Mouse (Mus musculus) cerebellum, adult 2 months (tissue): ENCODE data around the gene Ap2b1. TPM values are rescaled to one million over a fixed set of nuclear protein-coding genes. Genes with fewer than 3 reads are reported as not detected.
A peak's percentile ranks its signal among the peaks of the same experiment; 100 is the strongest.
"Not testable (repeated sequence)": the region's sequence is repeated elsewhere in the genome, so short reads cannot be mapped to it uniquely, and the experiment has no call there.

Experiments
- DNase-seq, 2 experiments: peaks; one replicate each; pipeline ENCODE4 v3.0.0; 2021
- H3K27ac ChIP-seq: fragments of 200-500 bp; 2 replicates; pipeline ENCODE4 v1.5.1; 2012; ENCODE audit warnings: low read length, control low read depth, inconsistent platforms; ENCODE audit not compliant: insufficient read depth
- H3K27me3 ChIP-seq: fragments of 200-500 bp; 2 replicates; pipeline ENCODE4 v1.6.1; 2012; ENCODE audit warnings: inconsistent platforms, mild to moderate bottlenecking, low read length, moderate library complexity; ENCODE audit not compliant: control insufficient read depth, insufficient read depth
- H3K4me1 ChIP-seq: fragments of 200-500 bp; 2 replicates; pipeline ENCODE4 v1.6.1; 2011; ENCODE audit warnings: low read length; ENCODE audit not compliant: control insufficient read depth, insufficient read depth
- H3K4me3 ChIP-seq: fragments of 200-500 bp; replicated peaks from 2 replicates; pipeline ENCODE3; 2011; ENCODE audit warnings: mild to moderate bottlenecking, low read depth, low read length, control low read depth; ENCODE audit not compliant: insufficient read depth
- CTCF ChIP-seq: fragments of 200-500 bp; IDR thresholded peaks from 2 replicates; pipeline ENCODE4 v1.5.1; 2011; ENCODE audit warnings: low read depth, mild to moderate bottlenecking, control low read depth, low read length, moderate library complexity, borderline replicate concordance; ENCODE audit not compliant: insufficient read depth
- POLR2A ChIP-seq: fragments of 200-500 bp; IDR thresholded peaks from 2 replicates; pipeline ENCODE4 v1.6.1; 2011; ENCODE audit warnings: low read length, control low read depth, borderline replicate concordance; ENCODE audit not compliant: insufficient read depth
- WGBS: fragments of 180-500 bp; shearing (Covaris S2); methylation state at CpG from one replicate; pipeline ENCODE4 v1.1.7; 2018; 5-methylcytosine and 5-hydroxymethylcytosine counted together
- polyA plus RNA-seq: library from polyadenylated mRNA; depleted of rRNA; stranded (reverse); fragments of >200 nt; gene quantifications from 2 replicates; pipeline ENCODE4 v1.2.3, GENCODE M21; 2012

Ap2b1 gene
- polyA plus RNA-seq, 1 experiment: 116 TPM

DNA sequence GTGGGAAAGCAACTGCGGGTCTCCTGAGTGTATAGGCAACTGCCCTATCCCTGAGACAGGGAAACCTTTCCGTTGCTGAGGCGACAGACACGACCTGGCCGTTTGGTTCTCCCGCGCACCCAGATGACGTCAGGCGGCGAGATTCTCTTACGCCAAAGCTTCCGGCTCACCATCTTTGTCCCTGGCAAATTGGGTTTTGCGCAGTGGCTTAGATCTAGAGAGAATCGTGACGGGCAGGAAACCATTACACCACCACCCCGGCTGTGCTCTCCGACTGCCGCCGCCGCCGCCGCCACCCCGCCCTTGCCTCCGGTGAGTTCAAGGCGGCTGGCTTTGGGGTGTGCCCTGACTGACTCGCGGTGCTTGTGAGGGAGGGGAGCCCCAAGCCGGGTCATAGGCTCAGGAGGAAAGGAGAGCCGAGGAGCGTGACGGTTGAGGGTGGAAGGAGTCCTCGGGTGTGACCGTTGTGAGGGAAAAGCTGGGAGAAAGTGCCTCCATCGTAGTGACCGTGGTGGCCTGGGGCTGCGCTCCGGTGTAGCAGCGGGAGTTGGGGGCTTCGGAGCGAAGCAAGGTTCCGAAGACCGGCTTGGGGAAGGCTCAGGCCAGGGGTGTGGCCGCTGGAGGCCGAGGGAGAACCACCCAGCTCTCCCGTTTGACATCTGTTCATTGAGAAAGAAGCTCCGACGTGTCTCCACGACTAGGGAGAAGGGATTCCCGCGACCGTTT, 3.9 kb downstream of the Ap2b1 start, which contains the start of gene Pex12:
Gene Pex12, minus strand, starts transcription at position 61 of the 726 bp plus-strand sequence.
- Histone ChIP-seq H3K27ac (peak within 1 kb of the TSS; percentile 89), H3K27me3 (no peaks in the 10 kb centered on the region), H3K4me3 (peak within 1 kb of the TSS; percentile 84), H3K4me1 (peaks cover 2% of the 10 kb centered on the region; the same call in 1 of the 2 replicates)
- DNase-seq: peak; percentile 95 to 96
- no peak; the same call in 1 of the 2 replicates for TF ChIP-seq POLR2A
- TF ChIP-seq CTCF: no peak
- WGBS: under 1% methylated on average over 51 of the region's 51 CpGs

DNA sequence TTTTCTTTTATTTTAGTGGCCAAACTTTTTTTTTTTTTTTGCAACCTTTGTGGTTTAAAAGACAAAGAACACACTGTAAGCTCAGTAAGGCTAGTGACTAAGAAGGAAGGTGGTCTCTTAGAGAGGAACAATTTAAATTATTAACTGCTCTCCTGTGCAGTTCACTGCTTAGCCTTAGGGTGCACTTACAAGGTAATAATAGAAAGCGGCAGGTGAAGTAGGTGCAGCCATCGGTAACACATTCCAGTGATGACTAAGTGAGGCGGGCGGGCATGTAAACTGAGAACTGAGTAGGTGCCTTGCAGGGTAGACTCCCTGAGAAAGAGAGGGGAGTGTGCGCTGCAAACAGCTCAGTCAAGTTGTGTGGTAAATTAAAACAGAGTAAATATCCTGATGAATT, 4.9 kb downstream of the Ap2b1 start:
- Histone ChIP-seq H3K4me1 (peaks cover 2% of the 10 kb centered on the region; the same call in 1 of the 2 replicates), H3K4me3 (peak overlapping the region; percentile 5), H3K27me3 (no peaks in the 10 kb centered on the region), H3K27ac (no peak overlapping the region)
- TF ChIP-seq POLR2A (no peak), CTCF (no peak)
- no peak for DNase-seq
- 50% methylated on average over 5 of the region's 5 CpGs for WGBS

DNA sequence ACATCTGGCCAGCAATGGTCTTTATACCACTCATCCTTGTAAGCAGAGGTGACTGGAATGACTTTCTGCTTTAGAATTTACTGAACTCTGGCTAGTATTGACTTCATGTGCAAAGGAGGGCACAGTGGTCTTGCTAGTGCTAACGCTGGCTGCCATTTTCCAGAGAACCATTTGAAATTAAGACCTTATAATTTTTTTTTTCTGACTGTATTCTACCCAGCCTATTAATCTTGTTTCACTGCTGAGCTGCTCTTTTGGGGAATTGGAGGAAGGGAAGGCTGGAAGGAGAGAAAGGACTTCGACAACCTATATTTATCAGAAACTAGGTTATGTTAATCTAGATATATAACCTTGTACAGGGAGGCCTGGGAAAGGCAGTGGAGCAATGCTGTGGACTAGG, 5.7 kb downstream of the Ap2b1 start:
- WGBS: 94% methylated on average over 2 of the region's 2 CpGs
- H3K27ac ChIP-seq: no peak overlapping the region
- no peaks in the 10 kb centered on the region for H3K27me3 ChIP-seq
- no peak overlapping the region for H3K4me3 ChIP-seq
- peaks cover 2% of the 10 kb centered on the region; the same call in 1 of the 2 replicates for H3K4me1 ChIP-seq
- TF ChIP-seq POLR2A: no peak
- no peak for TF ChIP-seq CTCF
- DNase-seq: no peak

DNA sequence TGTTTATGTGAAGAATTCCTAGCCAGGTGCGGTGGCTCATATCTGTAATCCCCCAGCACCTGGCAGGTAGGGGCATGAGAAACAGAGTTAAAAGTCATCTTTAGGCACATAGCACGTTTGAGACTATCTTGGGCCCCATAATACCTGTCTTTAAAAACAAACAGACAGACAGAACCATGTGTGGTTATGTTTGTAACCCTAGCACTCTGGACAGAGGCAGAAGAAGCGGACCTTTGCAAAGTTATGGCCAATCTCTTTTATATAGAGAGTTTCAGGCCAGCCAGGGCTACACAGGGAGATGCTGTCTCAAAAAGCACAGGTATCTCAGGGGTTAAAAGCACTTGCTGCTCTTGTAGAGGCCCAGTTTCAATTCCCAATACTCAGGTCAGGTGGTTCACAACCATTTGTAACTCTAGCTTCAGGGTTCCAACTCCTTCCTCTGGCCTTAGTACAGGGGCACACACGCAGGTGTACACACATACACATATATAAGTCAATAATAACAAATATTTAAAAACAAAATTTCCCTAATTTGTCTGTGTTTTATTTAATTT, 8.0 kb downstream of the Ap2b1 start:
- no peaks in the 10 kb centered on the region for H3K27me3 ChIP-seq
- H3K4me3 ChIP-seq: no peak overlapping the region
- H3K4me1 ChIP-seq: peaks cover 2% of the 10 kb centered on the region; the same call in 1 of the 2 replicates
- WGBS: 82% methylated on average over 4 of the region's 4 CpGs
- H3K27ac ChIP-seq: no peak overlapping the region
- no peak for DNase-seq
- no peak for TF ChIP-seq CTCF
- TF ChIP-seq POLR2A: no peak

DNA sequence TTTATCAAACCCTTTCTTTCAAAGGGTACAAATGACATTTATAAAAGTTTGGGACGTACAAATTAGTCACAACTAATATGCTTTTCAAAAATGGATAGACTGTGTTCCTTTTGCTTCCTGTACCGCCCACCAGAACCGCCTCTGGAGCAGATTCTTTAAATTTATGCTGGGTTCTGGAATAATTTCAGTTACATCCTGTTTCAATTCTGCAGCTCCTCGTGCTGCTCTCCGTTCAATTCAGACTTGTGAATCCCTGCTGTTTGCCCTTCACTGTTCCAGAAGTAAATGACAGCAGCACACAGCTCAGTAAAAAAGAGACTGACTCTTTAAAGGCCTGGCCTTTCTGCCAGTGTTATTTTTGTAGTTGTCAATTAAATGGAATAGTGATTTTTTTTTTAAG, 13.6 kb downstream of the Ap2b1 start:
- TF ChIP-seq CTCF (no peak), POLR2A (no peak)
- Histone ChIP-seq H3K27ac (no peak overlapping the region), H3K4me3 (no peak overlapping the region), H3K4me1 (0 out of 2 replicates have a peak, but pooled peaks cover 5% of the 10 kb centered on the region), H3K27me3 (no peaks in the 10 kb centered on the region)
- DNase-seq: no peak
- WGBS: 37% methylated on average over 5 of the region's 5 CpGs

DNA sequence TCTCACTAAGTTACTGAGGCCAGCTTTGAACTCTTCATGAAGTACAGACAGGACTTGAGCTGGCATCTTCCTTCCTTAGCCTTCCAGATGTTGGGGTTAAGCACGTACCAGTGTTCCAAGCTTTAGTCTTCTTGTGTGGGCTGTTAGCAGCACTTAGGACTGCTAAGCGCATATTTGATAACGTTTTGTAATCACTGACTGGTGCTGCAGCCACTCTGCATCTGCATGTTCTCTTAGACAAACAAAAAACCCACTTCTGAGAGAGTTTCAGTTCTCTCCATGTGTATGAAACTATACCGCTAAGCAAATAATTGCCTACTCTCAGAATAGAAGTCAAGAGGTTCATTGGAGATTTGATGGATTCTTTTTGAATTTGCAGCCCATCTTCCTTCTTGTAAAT, 20.2 kb downstream of the Ap2b1 start:
- no peaks in the 10 kb centered on the region for H3K27me3 ChIP-seq

DNA sequence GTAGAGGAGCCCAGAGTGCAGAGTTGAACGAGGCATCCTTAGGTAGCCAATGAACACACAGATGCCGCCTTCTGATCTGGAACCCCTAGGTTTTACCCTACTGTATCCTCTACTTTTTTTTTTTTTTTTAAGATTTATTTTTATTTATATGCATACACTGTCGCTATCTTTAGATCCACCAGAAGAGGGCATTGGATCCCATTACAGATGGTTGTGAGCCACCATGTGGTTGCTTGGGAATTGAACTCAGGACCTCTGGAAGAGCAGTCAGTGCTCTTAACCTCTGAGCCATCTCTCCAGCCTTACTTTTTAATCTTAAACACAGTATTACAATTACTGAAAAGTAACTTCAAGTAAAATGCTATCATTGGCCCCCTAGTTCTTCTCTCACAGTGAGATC, 27.9 kb downstream of the Ap2b1 start:
- WGBS: 86% methylated on average over 3 of the region's 3 CpGs
- H3K4me3 ChIP-seq, H3K4me1 ChIP-seq, DNase-seq, H3K27ac ChIP-seq, H3K27me3 ChIP-seq: not testable (repeated sequence)

More for the DNA sequence above, 20.2 kb downstream of the Ap2b1 start:
- Histone ChIP-seq H3K4me3 (no peak overlapping the region), H3K4me1 (0 out of 2 replicates have a peak, but pooled peaks cover 3% of the 10 kb centered on the region), H3K27ac (no peak overlapping the region)
- no peak for DNase-seq
- no peak for TF ChIP-seq CTCF
- WGBS: 91% methylated on average over 4 of the region's 4 CpGs

DNA sequence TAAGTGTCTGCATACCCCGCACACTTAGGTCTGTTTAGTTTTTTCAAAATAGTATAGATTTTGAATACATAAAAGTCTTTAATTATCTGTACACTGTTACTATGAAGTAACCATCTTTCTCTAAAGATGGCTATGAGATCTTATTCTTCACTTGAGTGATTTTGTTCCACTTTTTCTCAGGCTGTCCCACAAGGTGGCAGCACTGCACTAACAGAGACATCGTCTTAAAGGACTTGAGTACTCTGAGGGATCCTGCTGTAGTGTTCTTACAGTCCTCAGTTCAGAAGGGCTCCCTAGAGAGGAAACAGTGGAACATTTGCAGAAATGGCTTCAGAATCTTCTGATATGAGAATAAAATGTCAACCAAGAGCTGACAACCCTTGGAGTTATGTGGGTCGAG, 28.6 kb downstream of the Ap2b1 start:
- no peaks in the 10 kb centered on the region for H3K27me3 ChIP-seq
- DNase-seq: peak; percentile 40 to 52
- TF ChIP-seq POLR2A: no peak
- TF ChIP-seq CTCF: 0 out of 2 replicates have a peak, but pooled peaks have one; percentile 12
- no peaks in the 10 kb centered on the region for H3K4me1 ChIP-seq
- 61% methylated on average over 3 of the region's 3 CpGs for WGBS
- H3K27ac ChIP-seq: no peak overlapping the region
- no peak overlapping the region for H3K4me3 ChIP-seq
